In the genomic region with DNA sequence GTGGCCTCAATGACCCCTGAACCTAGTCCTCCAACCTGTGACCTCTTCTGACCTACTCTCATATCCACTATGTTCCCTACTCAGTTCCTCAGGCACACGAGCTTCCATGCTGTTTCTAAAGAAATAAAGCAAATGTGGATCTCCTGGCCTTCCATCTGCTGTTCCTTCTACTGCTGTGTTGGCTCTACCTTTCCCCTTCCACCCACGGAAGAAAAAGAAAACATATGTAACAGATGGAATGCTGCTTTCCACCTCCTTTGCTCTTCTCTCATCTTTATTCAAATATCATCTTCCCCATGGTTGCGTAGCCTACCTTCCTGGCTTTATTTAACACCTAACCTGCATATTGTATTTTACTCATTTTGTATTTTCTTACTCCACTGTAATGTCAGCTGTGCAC, we compare ENCODE assay signal across 11 mouse cellular contexts. TPM values are rescaled to one million over a fixed set of nuclear protein-coding genes. Genes with fewer than 3 reads are reported as not detected.
"Had no signal": no experiment of that assay in that cellular context is flagged by ENCODE, and none has a peak within 500 bp of the region (broad histone marks: within the 10 kb centered on the region; RNA-seq: fewer than 3 reads in every experiment).

No protein-coding gene starts in this region.

- DNase-seq: kidney, adult 2 months; kidney, postnatal 25 days; lung, adult 2 months; lung, postnatal 36 days; thymus, postnatal 36 days had no signal

- ATAC-seq: intestine, embryonic 16.5 days; lung, postnatal 0 days; midbrain, embryonic 13.5 days had no signal

RNA-seq across cellular contexts. Expression of gene Gm17359, which starts 47.4 kb away (rescaled TPM):
- total RNA-seq: layer of hippocampus, adult 18-20 months; megakaryocyte progenitor cell, adult 5-6 weeks; midbrain, postnatal 0 days had no signal
